Mouse (Mus musculus): ENCODE measurements around the gene Tph2. TPM values are rescaled to one million over a fixed set of nuclear protein-coding genes. Genes with fewer than 3 reads are reported as not detected.

Tph2 gene
- polyA plus RNA-seq, 1 experiment, result 6.7 TPM

DNA sequence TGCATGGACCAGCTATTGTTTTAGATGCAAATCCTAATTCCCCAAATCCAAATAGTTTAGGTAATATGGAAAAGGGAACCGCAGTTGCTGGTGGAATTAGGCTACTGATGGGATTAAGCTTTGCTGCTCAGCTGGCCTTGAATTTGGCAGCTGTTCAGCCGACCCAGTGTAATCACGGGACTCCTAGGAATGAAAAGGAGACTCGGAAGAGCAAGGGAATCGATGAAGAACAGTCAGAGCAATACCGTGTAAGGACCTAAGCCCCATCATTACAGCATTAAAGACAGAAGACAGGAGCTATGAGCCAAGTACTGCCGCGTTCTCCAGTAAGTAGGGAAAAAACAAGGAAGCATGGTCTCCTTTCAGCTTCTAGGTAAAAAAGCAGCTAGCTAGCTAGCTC, 134.6 kb downstream of the Tph2 start:
- peaks cover 3% of the 10 kb centered on the region; the same call in 1 of the 2 replicates for H3K4me1 ChIP-seq (ENCODE audit: control insufficient read depth, insufficient read depth, low read length)
- TF ChIP-seq CTCF (IDR thresholded peaks at IDR 0.05; ENCODE audit: borderline replicate concordance, insufficient read depth, low read depth, low read length) (no peak), POLR2A (IDR thresholded peaks at IDR 0.05; ENCODE audit: borderline replicate concordance, insufficient read depth, low read length) (no peak)
- 12% methylated on average over 8 of the region's 8 CpGs for WGBS
- peak overlapping the region; percentile 40 for H3K4me3 ChIP-seq (replicated peaks; ENCODE audit: insufficient read depth, low read depth, low read length)
- peak overlapping the region; percentile 80 for H3K27ac ChIP-seq (ENCODE audit: insufficient read depth, low read length)
- H3K27me3 ChIP-seq (ENCODE audit: control insufficient read depth, insufficient read depth, low read length), result no peaks in the 10 kb centered on the region
- DNase-seq, result peak; percentile 65 to 69

DNA sequence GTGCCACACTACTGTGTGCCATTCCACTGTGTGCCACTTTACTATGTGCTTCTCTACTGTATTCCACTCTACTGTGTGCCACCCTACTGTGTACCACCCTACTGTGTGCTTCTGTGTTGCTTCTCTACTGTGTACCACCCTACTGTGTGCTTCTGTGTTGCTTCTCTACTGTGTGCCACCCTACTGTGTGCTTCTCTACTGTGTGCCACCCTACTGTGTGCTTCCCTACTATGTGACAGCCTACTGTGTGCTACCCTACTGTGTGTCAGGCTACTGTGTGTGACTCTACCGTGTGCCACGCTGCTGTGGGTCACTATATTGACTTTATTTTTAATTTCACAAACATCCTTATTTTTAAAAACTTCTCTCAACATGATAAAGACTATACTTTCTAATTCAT, 136.3 kb downstream of the Tph2 start:
- TF ChIP-seq CTCF (IDR thresholded peaks at IDR 0.05; ENCODE audit: borderline replicate concordance, insufficient read depth, low read depth, low read length) (no peak), POLR2A (IDR thresholded peaks at IDR 0.05; ENCODE audit: borderline replicate concordance, insufficient read depth, low read length) (no peak)
- WGBS, result 94% methylated on average over 2 of the region's 2 CpGs
- Histone ChIP-seq H3K27ac (ENCODE audit: insufficient read depth, low read length) (no peak overlapping the region), H3K27me3 (ENCODE audit: control insufficient read depth, insufficient read depth, low read length) (no peaks in the 10 kb centered on the region), H3K4me3 (replicated peaks; ENCODE audit: insufficient read depth, low read depth, low read length) (no peak overlapping the region), H3K4me1 (ENCODE audit: control insufficient read depth, insufficient read depth, low read length) (peaks cover 3% of the 10 kb centered on the region; the same call in 1 of the 2 replicates)
- DNase-seq, result no peak

DNA sequence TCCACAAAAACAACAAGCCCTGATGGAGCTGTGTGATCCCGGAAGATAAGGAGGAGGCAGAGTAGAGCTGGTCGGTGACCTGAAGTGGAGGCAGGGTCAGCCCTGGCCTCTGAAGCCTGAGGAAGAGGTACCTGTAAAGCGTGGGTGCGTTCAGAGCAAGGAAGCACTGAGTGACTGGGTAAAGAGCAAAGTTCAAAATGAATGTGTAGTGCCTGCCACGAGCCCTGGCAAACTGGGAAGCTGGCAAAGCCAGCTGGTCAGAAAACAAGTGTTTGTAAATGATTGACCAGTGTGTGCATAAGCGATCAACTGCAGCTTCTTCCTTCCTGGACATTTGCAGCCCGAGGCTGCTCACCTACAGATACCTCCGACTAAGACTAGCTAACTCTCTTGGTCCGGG, 149.1 kb downstream of the Tph2 start:
- H3K27me3 ChIP-seq (ENCODE audit: control insufficient read depth, insufficient read depth, low read length), result no peaks in the 10 kb centered on the region
- DNase-seq, result no peak
- TF ChIP-seq POLR2A (IDR thresholded peaks at IDR 0.05; ENCODE audit: borderline replicate concordance, insufficient read depth, low read length) (no peak), CTCF (IDR thresholded peaks at IDR 0.05; ENCODE audit: borderline replicate concordance, insufficient read depth, low read depth, low read length) (no peak)
- no peaks in the 10 kb centered on the region for H3K4me1 ChIP-seq (ENCODE audit: control insufficient read depth, insufficient read depth, low read length)
- 89% methylated on average over 9 of the region's 9 CpGs for WGBS
- H3K27ac ChIP-seq (ENCODE audit: insufficient read depth, low read length), result no peak overlapping the region
- H3K4me3 ChIP-seq (replicated peaks; ENCODE audit: insufficient read depth, low read depth, low read length), result no peak overlapping the region

Other genes with a start within 250 kb of the Tph2 start
- 40.8 and 41.8 TPM in 2 replicates for gene Tbc1d15, start 66.4 kb upstream of the Tph2 start, polyA plus RNA-seq (2012; rRNA removed)
- 53.3 and 53.8 TPM in 2 replicates for gene Rab21, start 130.6 kb upstream of the Tph2 start, polyA plus RNA-seq (2012; rRNA removed)
- gene Tmem19, start 177.5 kb upstream of the Tph2 start, polyA plus RNA-seq (2012; rRNA removed), result 26.6 and 27.1 TPM in 2 replicates
- 14.6 and 15.1 TPM in 2 replicates for gene Thap2, start 199.4 kb upstream of the Tph2 start, polyA plus RNA-seq (2012; rRNA removed)
- gene Zfc3h1, start 199.9 kb upstream of the Tph2 start, polyA plus RNA-seq (2012; rRNA removed), result 94.4 and 98.8 TPM in 2 replicates